Mouse (Mus musculus): Measurements from ENCODE around the gene Mfsd11.
A peak's percentile ranks its signal among the peaks of the same experiment; 100 is the strongest.

The Mfsd11 gene

GRCm38 (mm10) chr11:116852291-116852890 lies at the start of gene Mfsd11:
Gene Mfsd11, plus strand, starts transcription at chr11:116852440.
- peak; percentile 77 for DNase-seq (ENCODE audit: low spot score)

- DNase-seq (ENCODE audit: low spot score), result no peak
These were observed 49.5 kb upstream of the Mfsd11 start for GRCm38 (mm10) chr11:116802709-116803108.

GRCm38 (mm10) chr11:116806136-116807071 lies 45.8 kb upstream of the Mfsd11 start:
- no peak for DNase-seq (ENCODE audit: low spot score)

GRCm38 (mm10) chr11:116807116-116807515 lies 45.1 kb upstream of the Mfsd11 start:
- DNase-seq (ENCODE audit: low spot score), result no peak

GRCm38 (mm10) chr11:116807526-116807925 lies 44.7 kb upstream of the Mfsd11 start:
- no peak for DNase-seq (ENCODE audit: low spot score)

GRCm38 (mm10) chr11:116807938-116808606 lies 44.2 kb upstream of the Mfsd11 start:
- peak; percentile 90 for DNase-seq (ENCODE audit: low spot score)

GRCm38 (mm10) chr11:116808811-116809395 lies 43.3 kb upstream of the Mfsd11 start:
- no peak for DNase-seq (ENCODE audit: low spot score)

- no peak for DNase-seq (ENCODE audit: low spot score)
These were observed 42.7 kb upstream of the Mfsd11 start for GRCm38 (mm10) chr11:116809520-116809919.

GRCm38 (mm10) chr11:116810528-116810927 lies 41.7 kb upstream of the Mfsd11 start:
- no peak for DNase-seq (ENCODE audit: low spot score)

GRCm38 (mm10) chr11:116810983-116811901 lies 41.0 kb upstream of the Mfsd11 start:
- DNase-seq (ENCODE audit: low spot score), result peak; percentile 89

- DNase-seq (ENCODE audit: low spot score), result peak; percentile 66
These were observed 39.3 kb upstream of the Mfsd11 start for GRCm38 (mm10) chr11:116812793-116813529.

GRCm38 (mm10) chr11:116813610-116814009 lies 38.6 kb upstream of the Mfsd11 start:
- DNase-seq (ENCODE audit: low spot score), result no peak

- DNase-seq (ENCODE audit: low spot score), result peak; percentile 75
These were observed 38.0 kb upstream of the Mfsd11 start for GRCm38 (mm10) chr11:116814076-116814883.

- DNase-seq (ENCODE audit: low spot score), result no peak
These were observed 37.3 kb upstream of the Mfsd11 start for GRCm38 (mm10) chr11:116814884-116815415.

GRCm38 (mm10) chr11:116816769-116817168 lies 35.5 kb upstream of the Mfsd11 start:
- no peak for DNase-seq (ENCODE audit: low spot score)

- no peak for DNase-seq (ENCODE audit: low spot score)
These were observed 34.7 kb upstream of the Mfsd11 start for GRCm38 (mm10) chr11:116817567-116817966.

GRCm38 (mm10) chr11:116818722-116819121 lies 33.5 kb upstream of the Mfsd11 start:
- DNase-seq (ENCODE audit: low spot score), result no peak

- DNase-seq (ENCODE audit: low spot score), result no peak
These were observed 32.2 kb upstream of the Mfsd11 start for GRCm38 (mm10) chr11:116819932-116820593.
